In genomic region chr15:94638207-94638606, GRCm38 (mm10) we compare ENCODE assay signal across 19 mouse cellular contexts. TPM values are rescaled to one million over a fixed set of nuclear protein-coding genes. Genes with fewer than 3 reads are reported as not detected.
"Had no signal": no experiment of that assay in that cellular context is flagged by ENCODE, and none has a peak within 500 bp of the region (broad histone marks: within the 10 kb centered on the region; RNA-seq: fewer than 3 reads in every experiment).

No protein-coding gene starts in this region.

- H3K27ac ChIP-seq: left cerebral cortex, adult 2 months; liver, embryonic 13.5 days; midbrain, embryonic 12.5 days; neural tube, embryonic 13.5 days; stomach, embryonic 15.5 days had no signal

- H3K4me2 ChIP-seq: liver, embryonic 13.5 days; midbrain, embryonic 12.5 days; neural tube, embryonic 13.5 days; stomach, embryonic 15.5 days had no signal

- ATAC-seq: midbrain, embryonic 16.5 days had no signal

- H3K36me3 ChIP-seq: liver, embryonic 13.5 days; midbrain, embryonic 12.5 days; neural tube, embryonic 13.5 days; stomach, embryonic 15.5 days had no signal

- H3K4me3 ChIP-seq: left cerebral cortex, adult 2 months; liver, embryonic 13.5 days; megakaryocyte, embryonic 14.5 days; midbrain, embryonic 12.5 days; myocyte; neural tube, embryonic 13.5 days; stomach, embryonic 15.5 days had no signal

- H3K27me3 ChIP-seq: liver, embryonic 13.5 days; midbrain, embryonic 12.5 days; neural tube, embryonic 13.5 days; stomach, embryonic 15.5 days had no signal

- DNase-seq: kidney, adult 2 months; kidney, postnatal 14 days; kidney, postnatal 4 days; liver, embryonic 13.5 days; lung, adult 2 months; retina, postnatal 1 day; right cerebral cortex, postnatal 25 days; spleen, adult 18-20 months; thymus, postnatal 25 days had no signal

- H3K9me3 ChIP-seq: liver, embryonic 13.5 days; megakaryocyte, embryonic 14.5 days; midbrain, embryonic 12.5 days; neural tube, embryonic 13.5 days; stomach, embryonic 15.5 days had no signal

- H3K4me1 ChIP-seq: liver, embryonic 13.5 days; midbrain, embryonic 12.5 days; stomach, embryonic 15.5 days had no signal

- H3K9ac ChIP-seq: liver, embryonic 13.5 days; midbrain, embryonic 12.5 days; neural tube, embryonic 13.5 days; stomach, embryonic 15.5 days had no signal

RNA-seq across cellular contexts. Expression of gene Tmem117, which starts 9.2 kb away (rescaled TPM):
- total RNA-seq: monocyte, adult 5-6 weeks; neutrophil, adult 5-6 weeks had no signal
- polyA plus RNA-seq: liver, adult 2 months had no signal
